Mouse (Mus musculus): ENCODE measurements around the gene Robo1.

The Robo1 gene

DNA sequence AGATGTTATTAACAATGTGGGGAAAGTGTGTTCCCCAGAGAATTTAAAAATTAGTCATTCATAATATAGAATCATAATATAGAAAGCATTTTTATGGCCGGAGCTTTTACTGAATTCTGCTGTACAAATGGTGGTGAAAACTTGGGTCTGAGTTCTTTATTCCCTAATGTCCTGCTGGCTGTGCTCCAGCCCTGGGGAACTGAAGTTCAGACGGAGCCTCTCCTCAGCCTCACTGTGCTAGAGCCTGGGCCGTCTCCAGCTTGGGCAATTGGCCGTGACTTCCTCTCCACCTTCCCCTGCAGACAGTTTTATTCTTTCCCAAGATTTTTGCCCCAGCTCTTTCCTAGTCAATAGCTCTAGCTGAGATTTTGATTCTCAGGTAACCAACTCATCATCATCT, 429.0 kb downstream of the Robo1 start:
- in situ Hi-C loops (cut with MboI, MseI): no loop called here

DNA sequence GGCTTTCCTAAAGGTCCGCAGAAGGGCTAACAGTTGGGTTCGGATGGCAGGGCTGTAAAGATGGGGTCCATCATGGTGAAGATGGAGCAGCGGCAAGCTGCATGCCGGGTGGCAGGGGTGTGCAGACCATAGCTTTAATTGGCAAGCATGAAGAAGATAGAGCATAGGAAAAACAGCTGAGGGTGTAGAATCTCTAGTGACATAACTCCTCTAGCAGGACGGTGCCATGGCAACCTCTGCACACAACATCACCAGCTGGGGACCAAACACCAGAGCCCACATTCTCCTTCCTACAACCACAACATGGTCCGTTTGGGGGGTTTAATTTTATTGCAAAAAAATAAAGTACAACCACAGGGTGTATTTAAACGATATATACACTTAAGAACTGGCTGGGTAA, 432.1 kb downstream of the Robo1 start:
- in situ Hi-C loops (cut with MboI, MseI): no loop called here

- in situ Hi-C loops (cut with MboI, MseI): no loop called here
These were observed 439.6 kb downstream of the Robo1 start for GRCm38 (mm10) chr16:72747696-72748095.

DNA sequence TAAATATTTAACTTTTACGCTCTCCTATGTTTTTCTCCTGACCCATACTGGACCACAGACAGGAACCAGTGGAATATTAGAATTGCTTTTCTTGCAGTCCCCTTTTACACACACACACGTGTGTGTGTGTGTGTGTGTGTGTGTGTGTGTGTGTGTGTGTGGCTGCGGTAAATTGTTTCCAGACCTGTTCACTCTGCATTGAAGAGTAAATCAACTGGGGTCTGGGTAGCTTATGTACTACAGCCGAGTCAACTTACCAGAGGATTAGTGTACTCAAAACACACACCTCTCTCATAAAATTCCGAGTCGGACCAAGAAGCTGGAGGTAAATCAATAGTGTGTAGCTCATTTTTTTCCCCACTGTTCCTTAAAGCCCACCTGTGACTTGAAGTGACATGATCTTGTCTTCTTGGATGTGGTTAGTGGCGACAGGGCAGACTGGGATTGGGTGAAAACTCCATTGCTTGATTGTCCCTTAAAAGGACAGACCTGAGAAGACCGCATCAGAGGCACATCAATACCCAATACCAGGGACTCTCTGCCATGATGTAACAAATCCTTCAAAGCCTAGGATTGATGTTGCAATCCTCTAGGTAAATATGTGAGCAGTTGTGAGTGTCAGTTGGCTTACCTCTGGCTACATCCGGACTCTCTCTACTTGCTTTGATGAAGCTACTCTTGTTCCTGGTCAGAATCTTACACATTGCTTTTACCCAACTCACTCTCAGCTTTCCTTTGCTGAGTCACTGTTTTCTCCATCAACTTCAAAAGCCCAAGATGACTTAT, 457.2 kb downstream of the Robo1 start:
- in situ Hi-C loops (cut with MboI, MseI): no loop called here

DNA sequence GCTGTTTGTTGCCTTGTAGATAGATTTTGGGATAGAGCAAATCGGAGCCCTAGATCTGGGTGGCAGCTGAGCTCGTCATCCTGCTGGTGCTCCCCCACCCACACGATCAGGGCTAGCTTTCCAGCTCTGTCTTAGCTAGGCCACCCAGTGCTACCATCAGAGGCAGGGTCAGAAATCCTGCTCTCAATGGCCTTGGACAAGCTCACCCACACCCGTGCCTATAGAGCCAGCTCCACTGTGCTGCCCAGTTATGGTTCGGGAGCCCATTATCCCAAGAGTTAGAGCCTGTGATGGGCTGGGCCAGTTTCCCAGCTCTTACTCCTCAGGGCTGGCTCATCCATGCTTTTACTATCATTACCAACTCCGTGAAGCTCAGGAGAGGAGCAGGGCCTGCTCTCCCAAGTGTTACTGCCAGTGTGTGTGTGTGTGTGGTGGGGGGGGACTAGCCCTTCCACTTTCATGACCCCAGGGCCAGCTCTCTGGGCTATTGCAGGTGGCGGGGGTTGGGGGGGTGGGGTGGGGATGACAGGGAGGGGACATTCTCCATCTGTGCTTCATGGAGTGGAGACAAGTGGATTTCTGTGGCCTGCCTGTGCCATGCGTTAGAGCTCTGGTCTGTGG, 461.2 kb downstream of the Robo1 start:
- in situ Hi-C loops (cut with MboI, MseI): no loop called here

DNA sequence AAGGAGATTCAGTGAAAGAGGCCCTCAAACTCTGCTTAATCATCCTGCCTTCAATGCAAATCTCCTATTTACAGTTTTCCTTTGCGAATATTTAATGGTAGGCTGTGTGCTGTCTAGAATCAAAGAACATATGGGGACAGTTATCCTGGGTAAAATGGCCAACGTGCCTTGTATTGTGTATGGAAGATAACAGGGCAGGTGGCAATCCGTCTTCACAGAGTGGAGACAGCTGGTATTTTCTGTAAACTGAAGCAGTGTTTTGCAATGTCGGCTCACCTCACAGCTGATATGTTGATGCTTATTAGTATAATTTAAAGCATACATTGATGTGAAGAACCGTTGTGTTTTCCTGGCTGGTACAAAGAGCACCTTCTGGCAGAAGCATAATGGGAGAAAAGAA, 464.2 kb downstream of the Robo1 start:
- in situ Hi-C loops (cut with MboI, MseI): no loop called here

- in situ Hi-C loops (cut with MboI, MseI): no loop called here
These were observed 464.9 kb downstream of the Robo1 start for GRCm38 (mm10) chr16:72773034-72773433.

GRCm38 (mm10) chr16:72778520-72778919, 470.4 kb downstream of the Robo1 start:
- in situ Hi-C loops (cut with MboI, MseI): no loop called here

DNA sequence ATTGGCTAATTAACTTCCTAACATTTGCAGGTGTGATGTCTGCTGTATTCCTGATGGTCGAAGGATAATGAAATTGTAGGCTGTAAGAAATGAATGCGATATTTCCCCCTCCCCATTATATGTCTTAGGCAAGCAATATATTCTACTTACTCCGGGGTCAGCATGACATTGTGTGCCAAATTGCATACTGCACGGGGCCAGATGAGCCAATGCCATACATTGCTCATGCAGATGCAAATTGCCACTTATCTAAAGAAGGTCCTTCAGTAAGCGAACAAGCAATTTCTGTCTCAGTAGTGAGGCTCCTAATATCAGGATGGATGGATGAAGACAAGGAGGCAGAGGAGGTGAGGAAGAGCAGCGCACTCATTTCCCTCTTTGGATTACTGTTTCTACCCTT, 474.1 kb downstream of the Robo1 start:
- in situ Hi-C loops (cut with MboI, MseI): no loop called here

DNA sequence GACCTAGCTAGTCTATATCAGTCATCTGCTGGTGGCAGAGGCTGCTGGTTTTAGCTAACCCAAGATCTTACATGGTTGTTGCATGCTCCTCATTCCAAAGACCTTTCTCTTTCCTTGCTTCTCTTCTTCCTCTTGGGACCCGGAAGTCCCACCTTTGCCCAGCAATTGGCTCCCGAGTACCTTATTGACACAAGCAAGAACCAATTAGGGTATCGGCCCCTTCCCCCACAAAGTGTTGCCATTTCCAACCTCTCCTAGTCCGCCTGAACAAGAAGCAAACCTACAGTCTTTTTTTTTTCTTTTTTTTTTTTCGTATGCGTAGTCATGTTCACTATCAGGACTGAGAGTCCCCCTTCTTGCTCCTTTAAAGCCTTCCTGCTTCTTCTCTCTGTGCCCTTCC, 478.0 kb downstream of the Robo1 start:
- in situ Hi-C loops (cut with MboI, MseI): no loop called here

GRCm38 (mm10) chr16:72786636-72787035, 478.5 kb downstream of the Robo1 start:
- in situ Hi-C loops (cut with MboI, MseI): no loop called here

- in situ Hi-C loops (cut with MboI, MseI): no loop called here
These were observed 479.9 kb downstream of the Robo1 start for GRCm38 (mm10) chr16:72788017-72788416.

- in situ Hi-C loops (cut with MboI, MseI): no loop called here
These were observed 483.1 kb downstream of the Robo1 start for GRCm38 (mm10) chr16:72791181-72791705.

DNA sequence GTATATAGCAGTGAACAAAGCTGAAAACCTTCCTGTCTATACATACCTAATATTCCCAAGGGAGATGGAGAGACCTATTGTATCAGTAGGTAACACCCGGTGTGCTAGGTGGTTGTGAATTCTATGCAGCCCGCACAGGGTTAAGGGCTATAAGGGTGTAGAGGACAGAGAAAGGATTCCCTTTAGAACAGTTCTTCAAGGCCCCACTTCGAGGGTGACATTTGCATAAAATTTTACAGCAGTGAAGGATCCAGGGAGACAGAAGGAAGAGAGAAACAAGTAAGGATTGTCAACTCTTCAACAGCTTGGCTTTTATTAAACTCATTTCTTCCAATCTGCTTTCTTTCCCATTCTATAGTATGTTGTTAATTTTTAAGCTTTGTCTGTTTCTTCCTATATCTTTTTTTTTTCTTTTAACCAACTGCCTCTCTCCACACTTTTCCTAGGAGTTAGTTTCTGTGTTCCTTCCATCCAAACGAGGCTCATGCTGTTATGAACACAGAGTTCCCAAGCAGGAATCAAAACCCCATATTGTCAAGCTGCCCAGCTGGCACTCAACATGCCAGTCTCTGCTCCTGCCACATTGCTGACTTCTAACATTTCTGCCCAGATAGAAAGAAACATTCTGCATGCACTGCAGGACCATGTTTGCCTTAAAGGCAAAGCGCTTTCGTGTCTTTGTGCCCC, 486.7 kb downstream of the Robo1 start:
- in situ Hi-C loops (cut with MboI, MseI): no loop called here

DNA sequence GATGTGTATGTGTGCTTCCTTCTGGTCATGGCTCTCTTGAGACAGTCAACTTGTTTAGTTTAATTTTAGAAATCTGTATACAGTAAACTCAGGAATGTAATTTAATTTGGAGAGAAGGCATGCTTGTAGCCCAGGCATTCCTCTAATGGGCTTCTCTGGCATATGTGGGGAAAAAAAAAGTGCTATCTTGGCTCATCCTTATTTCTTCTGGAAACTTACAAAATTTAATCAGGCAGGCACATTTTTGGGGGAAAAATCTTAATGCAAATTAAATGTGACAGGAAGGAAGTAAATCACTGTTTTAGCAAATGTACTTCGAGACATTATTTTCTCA, 487.2 kb downstream of the Robo1 start:
- in situ Hi-C loops (cut with MboI, MseI): no loop called here

- in situ Hi-C loops (cut with MboI, MseI): no loop called here
These were observed 490.4 kb downstream of the Robo1 start for GRCm38 (mm10) chr16:72798405-72798949.

- in situ Hi-C loops (cut with MboI, MseI): no loop called here
These were observed 492.1 kb downstream of the Robo1 start for GRCm38 (mm10) chr16:72800121-72800749.

DNA sequence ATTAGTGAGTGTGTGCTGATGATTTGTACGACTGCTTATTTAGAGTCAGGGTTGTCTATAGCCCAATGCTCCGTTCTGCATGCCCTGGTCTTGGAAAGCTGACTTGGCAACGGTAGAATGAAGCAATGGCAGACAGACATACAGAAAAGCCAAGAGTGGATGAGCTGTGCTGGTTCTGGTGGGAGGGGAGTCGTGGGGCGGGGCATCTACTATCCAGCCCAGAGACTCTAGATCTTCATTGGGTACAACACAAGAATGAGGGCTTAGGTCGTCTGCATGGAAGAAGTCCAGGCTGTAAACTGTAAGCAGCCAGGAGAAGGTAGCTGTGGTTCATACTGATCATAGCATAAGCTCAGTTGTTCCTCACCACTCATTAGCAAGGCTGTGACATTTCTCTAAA, 492.7 kb downstream of the Robo1 start:
- in situ Hi-C loops (cut with MboI, MseI): no loop called here

DNA sequence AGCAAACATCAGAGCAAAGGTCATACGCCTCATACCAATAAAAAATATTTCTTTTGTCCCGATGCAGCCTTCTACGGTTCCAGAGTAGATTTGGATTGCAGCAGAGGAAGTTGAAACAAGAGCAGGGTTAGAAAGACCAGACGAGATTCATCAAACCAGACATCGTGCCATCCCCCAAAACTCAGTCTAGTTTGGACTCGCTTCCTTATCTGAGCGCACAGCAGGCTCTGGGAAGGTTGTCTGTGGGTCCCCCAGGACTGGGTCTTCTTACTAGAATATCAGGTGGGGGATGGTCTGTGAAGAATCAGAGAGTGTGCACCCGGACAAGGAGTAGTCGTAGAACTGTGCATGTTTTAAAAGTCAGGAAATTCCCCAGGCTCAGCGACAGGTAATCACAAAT, 500.2 kb downstream of the Robo1 start:
- in situ Hi-C loops (cut with MboI, MseI): no loop called here

DNA sequence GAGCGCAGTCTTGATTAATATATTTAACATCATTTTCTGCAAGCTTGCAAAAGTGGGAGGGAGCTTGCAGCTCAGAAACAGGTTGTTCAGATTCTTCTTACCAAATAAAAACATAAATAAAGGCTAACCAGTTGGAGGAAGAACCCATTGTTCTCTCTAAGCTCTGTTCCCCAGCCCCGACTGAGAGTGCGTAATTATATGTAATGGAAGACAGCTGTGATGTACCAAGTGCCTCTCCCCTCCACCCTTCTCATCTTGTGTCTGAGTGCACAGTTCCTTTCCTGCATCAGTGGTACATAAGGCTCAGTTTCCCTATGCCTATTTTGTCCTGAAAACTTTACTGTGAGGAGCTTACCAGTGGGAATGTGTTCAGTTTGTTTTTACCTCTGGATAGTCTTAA, 502.8 kb downstream of the Robo1 start:
- in situ Hi-C loops (cut with MboI, MseI): no loop called here

GRCm38 (mm10) chr16:72811494-72811893, 503.4 kb downstream of the Robo1 start:
- in situ Hi-C loops (cut with MboI, MseI): no loop called here

DNA sequence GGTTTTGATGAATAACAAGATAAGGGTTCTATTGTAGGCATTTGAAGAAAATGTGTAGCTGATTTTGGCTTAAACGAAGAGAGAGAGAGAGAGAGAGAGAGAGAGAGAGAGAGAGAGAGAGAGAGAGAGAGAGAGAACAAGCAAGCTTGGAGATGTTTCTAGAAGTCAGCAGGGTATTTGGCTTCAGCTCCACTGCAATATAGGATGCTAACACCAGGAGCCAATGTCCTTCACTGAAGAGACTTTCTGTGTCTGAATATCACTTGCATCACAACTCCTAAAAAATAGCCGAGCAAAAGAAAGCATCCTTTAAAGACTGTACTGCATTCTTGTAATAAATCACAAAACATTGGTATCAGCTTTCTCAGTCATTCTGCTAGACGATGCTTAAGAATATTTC, 503.8 kb downstream of the Robo1 start:
- in situ Hi-C loops (cut with MboI, MseI): no loop called here

All from regulatory T cell (primary cell).